Mouse (Mus musculus) hindbrain, postnatal 0 days (tissue): ENCODE data around the gene Zfp385c. TPM values are rescaled to one million over a fixed set of nuclear protein-coding genes. Genes with fewer than 3 reads are reported as not detected.

ENCODE experiments used
- ATAC-seq: fragments of 200-750 bp; cut with Nextera tagmentation; 2 replicates; pipeline ENCODE4 v1.8.0; 2017; ENCODE audit warnings: mild to moderate bottlenecking, moderate TSS enrichment, moderate library complexity
- DNase-seq: peaks from one replicate; pipeline ENCODE4 v3.0.0-alpha.2; 2015; ENCODE audit warnings: low spot score
- H3K27ac ChIP-seq: fragments of 300-500 bp; sonication (generic); 2 replicates; pipeline ENCODE4 v1.5.1; 2014; ENCODE audit warnings: mild to moderate bottlenecking
- H3K27me3 ChIP-seq: fragments of 300-500 bp; sonication (generic); 2 replicates; pipeline ENCODE4 v1.6.1; 2014; ENCODE audit warnings: low read length, mixed read lengths; ENCODE audit not compliant: insufficient read depth
- H3K36me3 ChIP-seq: fragments of 300-500 bp; sonication (generic); 2 replicates; pipeline ENCODE4 v1.6.1; 2014; ENCODE audit warnings: low read length, mixed read lengths; ENCODE audit not compliant: insufficient read depth
- H3K4me1 ChIP-seq: fragments of 300-500 bp; sonication (generic); 2 replicates; pipeline ENCODE4 v1.6.1; 2014; ENCODE audit warnings: antibody characterized with exemption, low read length, mixed read lengths; ENCODE audit not compliant: insufficient read depth
- H3K4me2 ChIP-seq: fragments of 300-500 bp; sonication (generic); 2 replicates; pipeline ENCODE4 v1.6.1; 2014; ENCODE audit warnings: low read depth, mild to moderate bottlenecking, low read length, moderate library complexity, mixed read lengths
- H3K4me3 ChIP-seq: fragments of 300-500 bp; sonication (generic); 2 replicates; pipeline ENCODE4 v1.5.1; 2014; ENCODE audit warnings: low read length
- H3K9ac ChIP-seq: fragments of 300-500 bp; sonication (generic); replicated peaks from 2 replicates; pipeline ENCODE4 v1.6.1; 2014; ENCODE audit warnings: mild to moderate bottlenecking, low read length, moderate library complexity, mixed read lengths
- H3K9me3 ChIP-seq: fragments of 300-500 bp; sonication (generic); 2 replicates; pipeline ENCODE4 v1.6.1; 2016; ENCODE audit warnings: low read length, mixed read lengths
- CTCF ChIP-seq: IDR thresholded peaks from 2 replicates; pipeline ENCODE4 v1.5.1; 2016; ENCODE audit warnings: antibody characterized with exemption, control low read depth, low read depth
- WGBS: fragments of 180-500 bp; shearing (Covaris S2); extraction: QIAGEN DNeasy Blood & Tissue Kit; methylation state at CpG from one replicate; pipeline ENCODE4 v1.1.7; 2014; 5-methylcytosine and 5-hydroxymethylcytosine counted together
- polyA plus RNA-seq: library from polyadenylated mRNA; unstranded; fragments of >200 nt; fragmentation: Nextera tagmentation; extraction: Ambion mirVana; gene quantifications from 2 replicates; pipeline ENCODE4 v1.2.1, GENCODE M21; 2015
- total RNA-seq: library from RNA; depleted of rRNA; stranded (reverse); fragments of >200 nt; gene quantifications from 2 replicates; pipeline ENCODE4 v1.2.3, GENCODE M21; 2014

Gene Zfp385c
- total and polyA plus RNA-seq, 2 experiments from 2014 or later = 9.8 to 10.0 TPM

GRCm38 (mm10) chr11:100626701-100627195, 65.5 kb downstream of the Zfp385c start:
- 28% methylated on average over 9 of the region's 9 CpGs for WGBS
- DNase-seq = peak; percentile 75
- peaks cover 9% of the 10 kb centered on the region; the same call in 1 of the 2 replicates for H3K4me1 ChIP-seq
- no peaks in the 10 kb centered on the region for H3K27me3 ChIP-seq
- H3K27ac ChIP-seq = no peak overlapping the region
- peak; percentile 92 for TF ChIP-seq CTCF
- ATAC-seq = peak; percentile 64
- H3K4me3 ChIP-seq = no peak overlapping the region
- H3K4me2 ChIP-seq = no peak overlapping the region
- no peak overlapping the region for H3K9ac ChIP-seq
- H3K9me3 ChIP-seq = no peaks in the 10 kb centered on the region
- H3K36me3 ChIP-seq = peaks cover 18% of the 10 kb centered on the region

- TF ChIP-seq CTCF = no peak
- H3K27ac ChIP-seq = no peak overlapping the region
- no peaks in the 10 kb centered on the region for H3K9me3 ChIP-seq
- ATAC-seq (no peak), DNase-seq (no peak)
- H3K4me1 ChIP-seq = peaks cover 9% of the 10 kb centered on the region; the same call in 1 of the 2 replicates
- WGBS = 95% methylated on average over 23 of the region's 23 CpGs
- no peaks in the 10 kb centered on the region for H3K27me3 ChIP-seq
- H3K4me3 ChIP-seq = no peak overlapping the region
- no peak overlapping the region for H3K9ac ChIP-seq
- H3K36me3 ChIP-seq = peaks cover 18% of the 10 kb centered on the region
- no peak overlapping the region for H3K4me2 ChIP-seq
Observed at GRCm38 (mm10) chr11:100625754-100626700, 66.2 kb downstream of the Zfp385c start.

- Histone ChIP-seq H3K27ac (no peak overlapping the region), H3K4me1 (peaks cover 9% of the 10 kb centered on the region), H3K9ac (no peak overlapping the region; the same call in 1 of the 2 replicates), H3K9me3 (no peaks in the 10 kb centered on the region), H3K4me3 (peak overlapping the region; percentile 78; the same call in 1 of the 2 replicates), H3K27me3 (no peaks in the 10 kb centered on the region), H3K4me2 (peak overlapping the region; percentile 57), H3K36me3 (peaks cover 18% of the 10 kb centered on the region)
- 41% methylated on average over 5 of the region's 5 CpGs for WGBS
- no peak for DNase-seq
- TF ChIP-seq CTCF = no peak
- ATAC-seq = no peak
Observed at GRCm38 (mm10) chr11:100623867-100624266, 68.4 kb downstream of the Zfp385c start.

- H3K4me2 ChIP-seq = peak overlapping the region; percentile 57
- DNase-seq (peak; percentile 97), ATAC-seq (peak; percentile 68)
- no peaks in the 10 kb centered on the region for H3K27me3 ChIP-seq
- H3K4me1 ChIP-seq = peaks cover 16% of the 10 kb centered on the region
- TF ChIP-seq CTCF = peak; percentile 96
- peak overlapping the region; percentile 81 for H3K9ac ChIP-seq
- H3K36me3 ChIP-seq = peaks cover 18% of the 10 kb centered on the region
- H3K4me3 ChIP-seq = peak overlapping the region; percentile 78
- no peaks in the 10 kb centered on the region for H3K9me3 ChIP-seq
- peak overlapping the region; percentile 88 for H3K27ac ChIP-seq
- WGBS = under 1% methylated on average over 24 of the region's 24 CpGs
Observed at GRCm38 (mm10) chr11:100622714-100623113, 69.5 kb downstream of the Zfp385c start.

- DNase-seq = no peak
- ATAC-seq = peak; percentile 25; the same call in 1 of the 2 replicates
- WGBS = 4% methylated on average over 11 of the region's 11 CpGs
Observed at GRCm38 (mm10) chr11:100619982-100620381, 72.3 kb downstream of the Zfp385c start, which contains the start of gene Dnajc7. Gene Dnajc7 (minus strand): TSS chr11:100620168.

GRCm38 (mm10) chr11:100619485-100619975, 72.7 kb downstream of the Zfp385c start:
- TF ChIP-seq CTCF = peak; percentile 69

More at GRCm38 (mm10) chr11:100619982-100620381, 72.3 kb downstream of the Zfp385c start, which contains the start of gene Dnajc7:
- Histone ChIP-seq H3K4me3 (peak within 1 kb of the TSS; percentile 87), H3K9ac (peak within 1 kb of the TSS; percentile 94), H3K27ac (peak within 1 kb of the TSS; percentile 97), H3K4me1 (peaks cover 19% of the 10 kb centered on the region), H3K36me3 (0 out of 2 replicates have a peak, but pooled peaks cover 5% of the 10 kb centered on the region), H3K9me3 (no peaks in the 10 kb centered on the region), H3K27me3 (no peaks in the 10 kb centered on the region), H3K4me2 (peak within 1 kb of the TSS; percentile 83)
- TF ChIP-seq CTCF = no peak

More at GRCm38 (mm10) chr11:100619485-100619975, 72.7 kb downstream of the Zfp385c start:
- H3K4me1 ChIP-seq = peaks cover 19% of the 10 kb centered on the region
- H3K36me3 ChIP-seq = 0 out of 2 replicates have a peak, but pooled peaks cover under 1% of the 10 kb centered on the region
- peak overlapping the region; percentile 87 for H3K4me3 ChIP-seq
- H3K27me3 ChIP-seq = no peaks in the 10 kb centered on the region
- DNase-seq (peak; percentile 99), ATAC-seq (peak; percentile 97)
- peak overlapping the region; percentile 83 for H3K4me2 ChIP-seq
- H3K9me3 ChIP-seq = no peaks in the 10 kb centered on the region
- WGBS = under 1% methylated on average over 39 of the region's 40 CpGs
- peak overlapping the region; percentile 97 for H3K27ac ChIP-seq
- peak overlapping the region; percentile 94 for H3K9ac ChIP-seq
